Mouse (Mus musculus): ENCODE measurements around the gene Cish.

Cish gene

DNA sequence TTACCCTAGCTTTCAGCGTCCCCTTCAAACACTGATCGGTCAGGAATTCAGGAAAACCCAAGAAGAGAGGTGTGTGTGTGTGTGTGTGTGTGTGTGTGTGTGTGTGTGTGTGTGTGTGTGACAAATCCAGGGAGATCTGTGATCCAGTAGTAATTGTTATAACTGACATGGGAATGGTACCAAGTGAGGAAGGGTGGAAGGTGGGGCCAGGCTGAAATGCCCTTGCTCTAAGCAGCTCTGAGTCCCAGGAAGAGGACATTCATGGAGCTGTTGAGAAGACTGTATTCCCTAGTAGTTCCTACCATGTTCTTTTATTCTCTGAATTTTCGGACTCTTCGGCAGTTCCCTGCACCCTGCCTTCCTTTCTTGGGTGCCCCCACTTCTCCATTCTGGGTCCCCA is 1.8 kb downstream of the Cish start:
- peaks cover 18% of the 10 kb centered on the region for H3K36me3 ChIP-seq (ENCODE audit: insufficient read depth, low read length)
- TF ChIP-seq POU5F1 (IDR thresholded peaks at IDR 0.05; ENCODE audit: borderline replicate concordance, low read length) = no peak
- TF ChIP-seq CTCF (conservative IDR thresholded peaks at IDR 0.05; ENCODE audit: low read length) = no peak
- no peak for TF ChIP-seq NANOG (IDR thresholded peaks at IDR 0.05; ENCODE audit: borderline replicate concordance, low read length)
- peaks cover 73% of the 10 kb centered on the region for H3K4me1 ChIP-seq (replicated peaks; ENCODE audit: low read depth, low read length)
- H3K27me3 ChIP-seq (ENCODE audit: insufficient read depth, low read length) = peaks cover 38% of the 10 kb centered on the region
- H3K4me3 ChIP-seq (replicated peaks; ENCODE audit: low read length) = peak overlapping the region; percentile 80; the same call in 1 of the 2 replicates
- no peaks in the 10 kb centered on the region for H3K9me3 ChIP-seq (ENCODE audit: low read length)

DNA sequence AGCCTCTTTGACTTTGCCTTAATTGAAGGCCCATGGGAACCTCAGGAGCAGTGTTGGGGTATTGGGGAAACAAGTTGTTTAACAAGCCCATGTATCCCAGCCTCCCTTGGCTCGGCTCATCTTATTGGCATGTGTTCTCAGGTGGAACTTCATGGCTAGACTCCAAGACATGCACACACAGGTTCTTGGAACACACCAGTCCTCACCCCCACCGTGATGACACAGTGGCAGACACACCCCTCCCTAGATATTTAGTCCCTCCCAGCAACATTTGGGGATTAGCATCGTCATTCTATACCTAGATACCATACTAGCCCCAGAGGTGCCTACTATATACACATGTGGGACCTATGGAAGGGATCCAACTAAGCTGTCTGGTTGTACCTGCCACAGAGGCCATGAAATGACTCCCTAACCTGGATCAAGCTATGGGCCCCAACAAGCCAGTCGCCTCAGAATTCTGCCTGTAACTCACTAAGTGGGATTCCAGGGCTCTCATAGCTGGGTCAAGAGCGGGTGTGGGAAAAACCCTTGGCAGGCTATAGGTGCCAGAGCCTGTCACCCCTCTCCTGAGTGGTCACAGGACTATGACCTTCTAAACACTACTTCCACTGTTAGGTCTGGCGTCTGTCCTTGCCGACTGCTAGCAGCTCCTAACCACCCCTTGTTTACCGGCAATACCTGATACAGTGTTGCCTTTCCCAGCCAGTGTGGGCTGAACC is 2.4 kb downstream of the Cish start:
- H3K4me3 ChIP-seq (replicated peaks; ENCODE audit: low read length) = no peak overlapping the region
- H3K9me3 ChIP-seq (ENCODE audit: low read length) = no peaks in the 10 kb centered on the region
- TF ChIP-seq POU5F1 (IDR thresholded peaks at IDR 0.05; ENCODE audit: borderline replicate concordance, low read length) = no peak
- no peak for TF ChIP-seq CTCF (conservative IDR thresholded peaks at IDR 0.05; ENCODE audit: low read length)
- no peak for TF ChIP-seq NANOG (IDR thresholded peaks at IDR 0.05; ENCODE audit: borderline replicate concordance, low read length)
- H3K36me3 ChIP-seq (ENCODE audit: insufficient read depth, low read length) = peaks cover 18% of the 10 kb centered on the region
- peaks cover 38% of the 10 kb centered on the region for H3K27me3 ChIP-seq (ENCODE audit: insufficient read depth, low read length)
- H3K4me1 ChIP-seq (replicated peaks; ENCODE audit: low read depth, low read length) = peaks cover 73% of the 10 kb centered on the region

DNA sequence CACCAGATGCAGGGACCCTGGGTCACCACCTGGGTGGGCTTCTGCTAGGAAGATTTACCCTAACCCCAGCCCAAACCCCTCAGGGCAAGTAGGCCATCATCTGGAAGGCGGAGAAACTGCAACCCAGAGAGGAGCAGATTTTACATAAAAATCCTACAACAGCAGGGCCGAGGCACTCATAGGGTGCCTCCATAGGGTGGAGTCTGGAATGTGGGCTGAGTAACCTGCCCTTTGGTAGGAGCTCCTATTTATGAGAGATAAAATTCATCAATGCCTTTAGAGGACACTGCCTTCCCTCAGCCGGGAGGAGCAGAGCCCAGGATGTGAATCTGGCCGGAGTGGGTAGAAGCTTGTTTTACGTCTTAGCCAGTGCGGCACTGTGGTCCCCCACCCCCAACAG is 3.0 kb downstream of the Cish start:
- TF ChIP-seq POU5F1 (IDR thresholded peaks at IDR 0.05; ENCODE audit: borderline replicate concordance, low read length) = no peak
- TF ChIP-seq CTCF (conservative IDR thresholded peaks at IDR 0.05; ENCODE audit: low read length) = no peak; the same call in 1 of the 2 replicates
- no peak for TF ChIP-seq NANOG (IDR thresholded peaks at IDR 0.05; ENCODE audit: borderline replicate concordance, low read length)
- H3K36me3 ChIP-seq (ENCODE audit: insufficient read depth, low read length) = peaks cover 18% of the 10 kb centered on the region
- H3K27me3 ChIP-seq (ENCODE audit: insufficient read depth, low read length) = peaks cover 38% of the 10 kb centered on the region
- no peaks in the 10 kb centered on the region for H3K9me3 ChIP-seq (ENCODE audit: low read length)
- no peak overlapping the region for H3K4me3 ChIP-seq (replicated peaks; ENCODE audit: low read length)
- H3K4me1 ChIP-seq (replicated peaks; ENCODE audit: low read depth, low read length) = peaks cover 73% of the 10 kb centered on the region

DNA sequence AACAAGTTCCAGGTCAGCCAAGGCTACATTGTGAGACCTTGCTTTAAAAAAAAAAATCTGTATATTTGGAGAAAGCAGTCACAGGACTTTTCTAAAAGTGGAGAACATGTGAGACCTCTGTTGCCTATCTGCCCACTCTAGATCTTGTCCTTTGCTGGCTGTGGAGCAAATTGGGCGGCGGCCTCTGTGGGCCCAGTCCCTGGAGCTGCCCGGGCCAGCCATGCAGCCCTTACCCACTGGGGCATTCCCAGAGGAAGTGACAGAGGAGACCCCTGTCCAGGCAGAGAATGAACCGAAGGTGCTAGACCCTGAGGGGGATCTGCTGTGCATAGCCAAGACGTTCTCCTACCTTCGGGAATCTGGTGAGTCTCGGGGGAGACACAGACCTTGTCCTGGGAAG is 4.0 kb downstream of the Cish start:
- TF ChIP-seq CTCF (conservative IDR thresholded peaks at IDR 0.05; ENCODE audit: low read length) (no peak), NANOG (IDR thresholded peaks at IDR 0.05; ENCODE audit: borderline replicate concordance, low read length) (no peak), POU5F1 (IDR thresholded peaks at IDR 0.05; ENCODE audit: borderline replicate concordance, low read length) (no peak)

DNA sequence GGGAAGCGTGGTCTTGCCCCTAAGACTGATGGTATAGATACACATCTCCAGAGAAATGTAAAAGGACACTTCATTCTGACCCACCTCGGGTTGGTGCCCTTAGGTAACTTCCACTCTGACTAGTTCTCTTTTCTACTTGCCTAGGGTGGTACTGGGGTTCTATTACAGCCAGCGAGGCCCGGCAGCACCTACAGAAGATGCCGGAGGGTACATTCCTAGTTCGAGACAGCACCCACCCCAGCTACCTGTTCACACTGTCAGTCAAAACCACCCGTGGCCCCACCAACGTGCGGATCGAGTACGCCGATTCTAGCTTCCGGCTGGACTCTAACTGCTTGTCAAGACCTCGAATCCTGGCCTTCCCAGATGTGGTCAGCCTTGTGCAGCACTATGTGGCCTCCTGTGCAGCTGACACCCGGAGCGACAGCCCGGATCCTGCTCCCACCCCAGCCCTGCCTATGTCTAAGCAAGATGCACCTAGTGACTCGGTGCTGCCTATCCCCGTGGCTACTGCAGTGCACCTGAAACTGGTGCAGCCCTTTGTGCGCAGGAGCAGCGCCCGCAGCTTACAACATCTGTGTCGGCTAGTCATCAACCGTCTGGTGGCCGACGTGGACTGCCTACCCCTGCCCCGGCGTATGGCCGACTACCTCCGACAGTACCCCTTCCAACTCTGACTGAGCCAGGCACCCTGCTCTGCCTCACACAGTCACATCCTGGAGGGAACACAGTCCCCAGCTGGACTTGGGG is 4.6 kb downstream of the Cish start:
- peaks cover 18% of the 10 kb centered on the region for H3K36me3 ChIP-seq (ENCODE audit: insufficient read depth, low read length)
- no peak overlapping the region for H3K4me3 ChIP-seq (replicated peaks; ENCODE audit: low read length)
- H3K27me3 ChIP-seq (ENCODE audit: insufficient read depth, low read length) = peaks cover 36% of the 10 kb centered on the region
- H3K9me3 ChIP-seq (ENCODE audit: low read length) = no peaks in the 10 kb centered on the region
- no peak for TF ChIP-seq POU5F1 (IDR thresholded peaks at IDR 0.05; ENCODE audit: borderline replicate concordance, low read length)
- TF ChIP-seq CTCF (conservative IDR thresholded peaks at IDR 0.05; ENCODE audit: low read length) = no peak
- TF ChIP-seq NANOG (IDR thresholded peaks at IDR 0.05; ENCODE audit: borderline replicate concordance, low read length) = no peak
- H3K4me1 ChIP-seq (replicated peaks; ENCODE audit: low read depth, low read length) = peaks cover 70% of the 10 kb centered on the region

More for the DNA sequence above, 4.0 kb downstream of the Cish start:
- H3K27me3 ChIP-seq (ENCODE audit: insufficient read depth, low read length) = peaks cover 38% of the 10 kb centered on the region
- no peaks in the 10 kb centered on the region for H3K9me3 ChIP-seq (ENCODE audit: low read length)
- H3K4me1 ChIP-seq (replicated peaks; ENCODE audit: low read depth, low read length) = peaks cover 67% of the 10 kb centered on the region
- peaks cover 18% of the 10 kb centered on the region for H3K36me3 ChIP-seq (ENCODE audit: insufficient read depth, low read length)
- H3K4me3 ChIP-seq (replicated peaks; ENCODE audit: low read length) = no peak overlapping the region

DNA sequence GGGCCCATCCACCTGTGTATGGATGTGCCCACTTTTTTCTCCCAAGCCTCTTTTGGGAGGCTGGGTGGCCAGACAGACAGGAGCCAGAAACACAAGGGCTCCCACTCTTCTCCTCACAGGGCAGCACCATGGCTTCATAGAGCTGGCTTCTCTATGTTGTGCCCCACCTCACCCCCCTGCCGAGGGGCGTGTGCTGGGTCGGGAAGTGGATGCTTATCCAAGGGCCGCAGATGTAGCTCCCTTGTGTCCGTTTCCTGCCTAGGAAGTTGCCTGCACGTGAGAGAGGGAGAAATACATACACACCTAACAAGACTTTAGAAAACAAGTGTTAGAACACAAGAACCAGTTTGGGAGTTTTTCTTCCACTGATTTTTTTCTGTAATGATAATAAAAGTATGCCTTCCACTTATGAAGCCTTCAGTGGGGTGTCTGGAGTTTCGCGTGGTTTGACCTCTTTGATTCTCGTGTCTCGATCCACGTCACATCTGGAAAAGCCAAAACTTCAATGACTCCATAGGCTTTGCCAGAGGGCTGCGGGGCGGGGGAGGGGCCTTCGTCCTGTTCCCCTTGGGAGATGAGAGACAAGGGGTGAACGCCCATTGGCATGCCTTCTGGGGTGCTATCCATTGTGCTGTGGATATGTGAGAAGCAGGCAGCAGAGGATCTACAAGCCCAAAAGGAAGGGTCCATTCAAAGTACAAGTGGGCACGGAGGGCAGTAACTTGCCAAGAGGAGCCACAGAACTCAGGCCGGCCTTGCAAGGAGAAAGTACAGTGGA is 5.9 kb downstream of the Cish start:
- TF ChIP-seq POU5F1 (IDR thresholded peaks at IDR 0.05; ENCODE audit: borderline replicate concordance, low read length) (no peak), NANOG (IDR thresholded peaks at IDR 0.05; ENCODE audit: borderline replicate concordance, low read length) (no peak), CTCF (conservative IDR thresholded peaks at IDR 0.05; ENCODE audit: low read length) (no peak)
- no peaks in the 10 kb centered on the region for H3K9me3 ChIP-seq (ENCODE audit: low read length)

DNA sequence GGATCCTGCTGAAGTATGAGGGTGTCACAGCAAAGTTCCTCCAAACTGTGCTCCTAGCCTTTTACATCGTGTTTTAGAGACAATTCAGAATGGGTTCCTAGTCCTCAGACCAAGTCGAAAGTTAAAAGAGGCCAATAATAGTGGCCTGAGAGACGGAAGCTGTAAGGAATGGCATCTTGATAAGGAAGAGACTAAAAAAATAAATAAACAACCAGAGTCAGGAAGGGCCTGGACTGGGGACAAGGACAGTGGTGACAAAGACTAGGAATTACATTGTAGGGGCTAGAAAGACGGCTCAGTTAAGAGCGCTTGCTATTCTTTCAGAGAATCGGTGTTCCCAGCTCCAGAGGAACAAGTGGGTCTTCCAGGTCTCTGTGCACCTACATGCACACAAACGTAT is 6.8 kb downstream of the Cish start:
- TF ChIP-seq POU5F1 (IDR thresholded peaks at IDR 0.05; ENCODE audit: borderline replicate concordance, low read length) (no peak), CTCF (conservative IDR thresholded peaks at IDR 0.05; ENCODE audit: low read length) (no peak), NANOG (IDR thresholded peaks at IDR 0.05; ENCODE audit: borderline replicate concordance, low read length) (no peak)
- H3K4me3 ChIP-seq (replicated peaks; ENCODE audit: low read length) = no peak overlapping the region
- peaks cover 65% of the 10 kb centered on the region for H3K4me1 ChIP-seq (replicated peaks; ENCODE audit: low read depth, low read length)
- no peaks in the 10 kb centered on the region for H3K9me3 ChIP-seq (ENCODE audit: low read length)
- H3K27me3 ChIP-seq (ENCODE audit: insufficient read depth, low read length) = peaks cover 21% of the 10 kb centered on the region
- peaks cover 18% of the 10 kb centered on the region for H3K36me3 ChIP-seq (ENCODE audit: insufficient read depth, low read length)

More for the DNA sequence above, 5.9 kb downstream of the Cish start:
- Histone ChIP-seq H3K27me3 (ENCODE audit: insufficient read depth, low read length) (peaks cover 29% of the 10 kb centered on the region), H3K4me3 (replicated peaks; ENCODE audit: low read length) (no peak overlapping the region), H3K4me1 (replicated peaks; ENCODE audit: low read depth, low read length) (peaks cover 69% of the 10 kb centered on the region), H3K36me3 (ENCODE audit: insufficient read depth, low read length) (peaks cover 18% of the 10 kb centered on the region)

All from E14TG2a.4 (cell line).